Mouse (Mus musculus) liver, adult 2 months (tissue): Measurements from ENCODE around the gene Slc35b1.

ENCODE experiments used
- CTCF ChIP-seq: fragments of 200-500 bp; IDR thresholded peaks from 2 replicates; pipeline ENCODE4 v1.5.1; 2011; ENCODE audit warnings: low read depth, low read length, control low read depth
- POLR2A ChIP-seq: fragments of 200-500 bp; IDR thresholded peaks from 2 replicates; pipeline ENCODE4 v1.6.1; 2011; ENCODE audit warnings: low read length, control low read depth; ENCODE audit not compliant: insufficient read depth; ENCODE audit errors: extremely low read depth

- TF ChIP-seq CTCF: no peak
- TF ChIP-seq POLR2A: no peak
Observed at GRCm38 (mm10) chr11:95411453-95412013, 27.0 kb downstream of the Slc35b1 start.
